Mouse (Mus musculus) CD4-positive, CD25-positive, alpha-beta regulatory T cell, adult 2 months (primary cell): ENCODE measurements at regions not wholly inside any gene's neighbourhood (a gene's known extent, or its start where the extent isn't known, plus 50 kb on each side); places are given as distances from the start of the nearest gene placed in this dataset.

Experiments
- DNase-seq: peaks from one replicate; pipeline ENCODE4 v3.0.0-alpha.2; 2012; ENCODE audit warnings: low read depth, low spot score

DNA sequence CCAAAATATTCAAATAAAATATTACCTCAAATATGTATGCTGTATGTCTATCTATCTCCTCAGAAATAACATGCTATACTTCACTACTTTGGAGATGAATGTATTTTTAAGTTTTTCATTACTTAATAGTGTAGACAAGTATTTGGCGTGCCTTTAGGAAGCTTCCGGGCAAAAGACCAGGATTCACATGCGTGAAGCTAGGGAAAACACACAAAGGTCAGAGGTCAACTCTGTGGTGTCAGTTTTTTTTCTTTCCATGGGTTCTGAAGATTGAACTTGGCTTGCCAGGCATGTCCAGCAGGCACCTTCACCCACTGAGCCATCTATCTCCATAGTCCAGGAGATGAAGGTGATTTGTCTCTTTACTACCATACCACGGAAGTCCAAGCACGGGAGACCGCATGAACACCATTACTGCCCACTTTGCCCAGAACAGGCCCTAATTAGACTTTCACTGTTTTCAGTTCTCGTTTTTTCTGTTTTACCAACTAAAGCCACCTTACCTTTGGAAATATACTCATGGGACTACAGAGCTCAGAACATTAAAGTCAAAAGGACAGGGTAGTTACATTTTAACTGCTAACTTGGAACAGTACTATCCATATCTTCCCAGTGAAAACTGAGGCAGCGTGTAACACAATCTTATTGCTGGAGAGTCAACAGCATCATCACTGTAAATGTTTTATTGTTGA, 76.9 kb upstream of the Ak4 start:
- no peak for DNase-seq

DNA sequence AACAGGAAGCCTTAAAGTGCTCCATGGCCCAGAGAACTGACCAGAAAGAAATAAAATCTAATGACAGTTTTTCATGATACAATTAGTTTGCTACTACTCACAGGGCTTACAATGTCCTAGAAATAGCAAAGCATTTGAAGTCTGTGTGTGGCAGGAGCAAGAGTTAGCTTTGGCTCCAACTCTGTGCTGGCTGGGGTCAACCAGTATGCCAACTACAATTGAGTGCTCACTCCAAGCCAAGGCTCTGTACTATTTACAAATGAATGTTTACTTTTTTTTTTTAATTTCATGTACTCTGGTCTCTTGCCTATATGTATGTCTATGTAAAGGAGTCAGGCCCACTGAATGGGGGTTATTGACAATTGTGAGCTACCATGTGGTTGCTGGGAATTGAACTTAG, 75.7 kb upstream of the Jak1 start:
- no peak for DNase-seq

DNA sequence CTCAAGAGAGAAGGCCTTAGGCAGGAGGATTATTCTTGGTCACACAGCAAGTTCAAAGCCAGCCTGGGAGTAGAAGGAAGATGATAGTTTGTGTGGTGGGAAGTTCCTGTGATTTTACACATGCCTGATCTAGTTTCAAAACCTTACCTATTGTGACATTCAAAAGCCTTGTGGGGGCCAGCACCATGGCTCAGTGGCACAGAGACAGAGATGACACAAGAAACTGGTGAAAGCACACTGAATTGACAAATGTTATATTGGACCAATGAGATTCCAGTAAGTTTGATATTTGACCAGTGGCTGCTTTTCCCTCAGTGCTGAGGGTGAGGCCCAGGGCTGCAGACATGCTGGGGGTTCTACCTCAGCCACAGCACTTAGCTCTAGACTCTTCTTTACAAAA, 73.1 kb upstream of the Jak1 start:
- no peak for DNase-seq

DNA sequence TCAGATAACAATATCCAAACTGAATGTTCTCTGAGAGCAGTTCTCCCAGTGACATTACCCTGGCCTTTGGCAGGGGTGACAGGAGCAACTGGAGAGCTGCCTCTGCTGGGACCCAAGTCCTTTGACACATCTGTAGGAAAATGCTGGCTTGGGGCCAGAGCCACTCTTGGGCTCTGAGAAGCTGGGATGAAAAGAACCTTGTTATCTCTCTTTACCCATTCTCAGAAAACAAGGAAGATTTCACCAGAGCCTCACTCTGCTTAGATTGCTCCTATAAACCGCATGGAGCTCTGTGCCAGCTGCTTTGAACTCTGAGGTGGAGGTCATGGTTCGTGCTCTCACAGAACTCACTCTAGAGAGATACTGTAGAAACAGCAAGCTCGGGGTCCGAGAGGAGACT, 71.7 kb upstream of the Jak1 start:
- DNase-seq = no peak

DNA sequence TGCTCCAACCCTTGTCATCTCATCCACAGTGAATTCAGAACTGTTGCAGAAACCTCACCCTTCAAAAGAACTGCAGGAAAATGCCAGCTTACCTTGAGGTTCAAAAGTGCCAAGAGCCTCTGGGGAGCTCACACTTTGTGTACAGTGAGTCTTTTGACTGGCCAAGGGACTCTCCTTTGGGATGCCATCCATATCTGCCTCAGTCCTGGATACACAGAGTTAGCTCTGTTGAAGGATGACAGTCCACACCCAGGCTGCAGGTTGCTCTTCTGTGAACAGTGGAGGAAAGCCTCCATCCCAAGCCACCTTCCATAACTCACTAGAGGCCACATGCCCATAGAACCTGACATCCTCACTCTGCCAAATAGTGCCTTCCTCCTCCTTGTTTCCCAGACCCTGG, 71.3 kb upstream of the Jak1 start:
- no peak for DNase-seq

DNA sequence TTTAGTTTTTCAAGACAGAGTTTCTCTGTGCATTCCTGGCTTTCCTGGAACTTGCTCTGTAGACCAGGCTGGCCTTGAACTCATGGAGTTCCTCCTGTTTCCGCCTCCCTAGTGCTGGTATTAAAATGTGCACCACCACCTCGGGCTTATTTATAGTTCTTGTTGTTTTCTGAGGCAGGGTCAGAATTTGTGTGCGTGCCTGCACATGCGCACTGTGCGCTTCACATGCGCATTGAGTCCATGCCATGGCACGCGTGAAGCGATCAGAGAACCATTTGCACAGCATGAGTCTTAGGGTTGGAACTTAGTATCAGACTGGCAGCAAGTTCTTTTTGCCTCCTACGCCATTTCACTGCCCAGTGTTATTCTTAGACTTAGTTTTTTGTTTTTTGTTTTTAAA, 68.8 kb upstream of the Jak1 start:
- DNase-seq = no peak

DNA sequence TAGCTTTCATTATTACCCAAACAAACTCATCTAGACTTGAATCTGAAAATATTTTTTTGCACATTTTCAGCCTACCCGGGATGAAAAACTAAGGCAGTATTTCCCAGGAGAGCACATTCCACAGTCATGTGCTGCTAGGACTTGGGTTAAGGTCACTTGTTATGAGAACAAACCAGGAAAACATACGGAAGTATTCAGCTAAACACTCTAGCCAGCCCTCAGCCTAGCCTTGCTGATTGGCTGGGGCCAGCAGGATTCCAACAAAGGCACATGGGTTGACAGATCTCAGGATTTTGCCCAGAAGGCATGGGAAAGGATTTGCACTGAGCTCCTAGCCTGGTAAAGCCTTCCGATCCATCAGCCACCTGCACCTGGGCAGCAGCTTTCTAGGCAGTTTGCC, 68.0 kb upstream of the Jak1 start:
- DNase-seq = no peak

DNA sequence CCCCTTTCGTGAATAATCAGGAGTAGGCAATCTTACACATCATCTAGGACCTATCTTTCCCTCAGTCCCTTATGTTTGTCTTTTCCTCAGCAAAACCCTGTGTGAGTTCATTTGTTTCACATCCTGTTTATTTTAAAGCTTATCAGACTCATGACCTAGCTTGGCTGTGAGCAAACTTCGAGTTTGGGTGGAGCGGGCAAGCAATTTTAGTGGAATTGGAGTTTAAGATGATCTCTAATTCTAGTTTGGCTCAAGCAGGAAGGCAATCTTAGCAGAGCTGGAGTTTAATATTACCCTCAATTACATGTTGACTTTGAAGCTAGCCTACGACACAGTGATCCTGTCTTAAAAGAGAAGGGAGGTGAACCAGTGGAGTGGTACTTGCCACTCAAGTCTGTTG, 66.1 kb upstream of the Jak1 start:
- no peak for DNase-seq

DNA sequence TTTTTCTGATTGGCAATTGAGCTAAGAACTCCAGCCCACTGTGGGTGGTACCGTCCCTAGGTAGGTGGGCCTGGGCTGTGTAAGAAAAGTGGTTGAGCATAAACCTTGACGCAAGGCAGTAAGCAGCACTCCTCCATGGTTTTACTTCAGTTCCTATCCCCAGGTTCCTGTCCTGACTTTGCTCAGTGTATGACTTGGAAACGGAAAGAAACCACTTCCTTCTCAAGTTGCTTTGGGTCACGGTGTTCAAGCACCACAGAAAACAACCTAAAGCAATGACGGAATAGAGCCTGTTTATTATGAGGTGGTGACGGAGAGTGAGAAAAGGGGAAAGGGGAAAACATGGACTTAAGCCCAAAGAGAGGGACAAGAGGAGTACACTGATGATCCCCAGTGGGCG, 64.0 kb upstream of the Jak1 start:
- DNase-seq = no peak

DNA sequence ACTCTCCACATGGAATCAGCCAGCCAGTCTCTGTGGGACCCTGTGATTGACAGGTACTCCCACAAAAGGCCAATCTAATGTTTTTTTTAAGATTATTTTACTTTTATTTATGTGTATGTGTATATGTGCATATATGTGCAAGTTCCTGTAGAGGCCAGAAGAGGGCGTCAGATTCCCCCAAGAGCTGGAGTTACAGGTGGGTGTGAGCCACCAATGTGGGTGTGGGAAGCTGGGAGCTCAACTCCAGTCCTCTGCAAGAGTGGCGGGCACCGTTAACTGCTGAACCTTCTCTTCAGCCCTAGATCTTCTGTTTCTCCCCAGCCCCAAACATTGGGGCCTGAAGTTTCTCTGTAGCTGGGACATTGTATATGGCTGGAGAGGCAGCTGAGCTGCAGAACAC, 61.0 kb upstream of the Jak1 start:
- DNase-seq = no peak

DNA sequence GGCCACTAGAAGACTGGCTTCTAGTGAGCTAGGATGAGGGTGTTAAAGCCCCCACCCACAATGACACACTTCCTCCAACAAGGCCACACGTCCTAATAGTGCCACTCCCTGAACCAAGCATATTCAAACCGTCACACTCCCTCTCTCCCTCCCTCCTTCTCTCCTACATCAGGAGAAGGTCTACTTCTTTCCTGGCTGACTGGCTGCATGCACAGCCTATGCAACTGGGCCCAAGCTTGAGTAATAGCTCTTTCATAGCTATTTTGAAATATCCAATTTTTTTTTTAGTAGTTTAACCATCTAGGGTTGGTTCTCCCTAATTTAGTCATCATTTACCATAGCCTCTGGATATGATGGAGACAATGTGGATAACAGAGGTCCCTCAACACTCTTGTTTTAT, 56.6 kb upstream of the Jak1 start:
- no peak for DNase-seq

DNA sequence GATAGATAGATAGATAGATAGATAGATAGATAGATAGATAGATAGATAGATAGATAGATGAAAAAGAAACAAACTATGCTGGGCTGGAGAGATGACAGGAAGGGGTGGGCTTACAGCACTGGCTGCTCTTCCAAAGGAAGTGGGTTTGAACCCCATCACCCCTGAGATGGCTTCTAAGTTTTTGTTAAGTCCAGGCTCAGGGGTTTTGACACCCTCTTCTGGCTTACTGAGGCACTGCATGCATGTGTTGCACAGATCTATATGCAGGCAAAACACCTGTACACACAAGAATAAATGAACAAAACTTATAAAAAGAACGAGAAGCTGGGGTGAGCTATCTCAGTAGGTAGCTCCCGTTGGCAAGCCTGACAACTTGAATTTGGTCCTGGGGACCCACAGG, 55.5 kb upstream of the Jak1 start:
- DNase-seq = peak; percentile 85

DNA sequence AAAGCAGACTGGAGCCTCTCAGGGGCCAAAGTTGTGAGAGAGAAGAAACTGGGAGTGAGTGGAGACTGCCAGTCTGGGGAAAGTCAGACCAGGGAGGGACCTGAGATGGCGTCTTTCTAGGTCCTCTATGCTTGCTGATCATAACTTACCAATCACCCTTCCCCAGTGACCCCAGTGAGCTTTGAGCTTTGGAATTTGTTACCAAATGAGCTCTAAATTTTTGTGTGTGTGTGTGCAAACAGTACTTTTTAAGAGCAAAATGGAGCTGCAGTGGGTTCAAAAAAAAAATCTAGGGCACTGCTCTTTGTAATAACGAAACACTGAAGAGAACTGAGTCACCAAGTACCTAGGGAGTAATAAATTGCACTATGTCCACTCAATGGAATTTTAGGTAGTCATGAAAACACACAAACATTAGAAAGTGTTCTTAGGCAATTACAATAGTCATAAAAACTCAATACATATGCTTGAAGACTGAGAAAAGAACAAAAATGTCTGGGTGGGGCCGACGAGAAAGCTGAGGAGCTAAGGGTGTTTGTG, 54.7 kb upstream of the Jak1 start:
- no peak for DNase-seq

DNA sequence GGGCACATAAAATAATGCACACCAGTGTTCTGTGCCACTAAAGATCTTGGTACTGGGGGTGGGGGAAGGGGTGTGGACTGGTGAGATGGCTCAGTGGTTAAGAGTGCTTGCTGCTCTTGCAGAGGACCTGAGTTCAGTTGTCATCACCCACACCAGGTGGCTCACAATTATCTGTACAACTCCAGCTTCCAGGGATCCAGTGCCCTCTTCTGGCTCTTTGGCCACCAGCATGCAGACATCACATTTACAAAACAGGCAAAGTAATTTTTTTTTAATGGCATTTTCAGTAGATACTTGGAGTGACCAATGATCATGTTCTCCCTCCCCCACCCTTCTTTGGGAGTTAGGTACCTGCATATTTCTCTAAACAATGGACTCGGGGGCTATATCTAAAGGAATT, 53.8 kb upstream of the Jak1 start:
- peak; percentile 21 for DNase-seq

DNA sequence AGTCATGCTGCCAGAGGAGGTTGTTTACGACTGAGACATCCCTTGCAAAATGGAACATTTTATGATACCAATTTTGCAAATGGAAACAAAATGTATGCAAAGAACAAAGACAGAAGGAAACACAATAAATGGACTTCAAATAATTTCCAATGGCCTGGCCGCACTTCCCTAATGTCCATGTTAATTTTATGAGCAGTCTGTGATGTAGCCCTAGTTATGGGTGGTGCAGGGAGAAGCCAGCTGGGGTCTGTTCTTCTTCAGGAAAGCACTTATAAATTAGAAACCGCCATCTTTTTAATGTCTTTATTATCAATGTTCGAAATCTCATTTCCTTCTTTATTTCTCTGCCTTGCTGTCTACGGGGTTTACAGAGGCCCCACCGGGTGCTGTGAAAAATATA, 51.0 kb upstream of the Jak1 start:
- DNase-seq = no peak
